Mouse (Mus musculus) layer of hippocampus, adult 8-10 months (tissue): Measurements from ENCODE around the gene Sun5. TPM values are rescaled to one million over a fixed set of nuclear protein-coding genes. Genes with fewer than 3 reads are reported as not detected.
"Not testable (repeated sequence)": the region's sequence is repeated elsewhere in the genome, so short reads cannot be mapped to it uniquely, and the experiment has no call there.

Experiments
- DNase-seq, 2 experiments: peaks; one replicate each; pipeline ENCODE4 v3.0.0; 2022; ENCODE audit warnings: low spot score in 2 of 2
- total RNA-seq, 4 experiments: library from RNA; stranded (reverse); gene quantifications; 2 replicates each; pipeline ENCODE4 v1.2.4; 2022

The Sun5 gene
- not detected for total RNA-seq

DNA sequence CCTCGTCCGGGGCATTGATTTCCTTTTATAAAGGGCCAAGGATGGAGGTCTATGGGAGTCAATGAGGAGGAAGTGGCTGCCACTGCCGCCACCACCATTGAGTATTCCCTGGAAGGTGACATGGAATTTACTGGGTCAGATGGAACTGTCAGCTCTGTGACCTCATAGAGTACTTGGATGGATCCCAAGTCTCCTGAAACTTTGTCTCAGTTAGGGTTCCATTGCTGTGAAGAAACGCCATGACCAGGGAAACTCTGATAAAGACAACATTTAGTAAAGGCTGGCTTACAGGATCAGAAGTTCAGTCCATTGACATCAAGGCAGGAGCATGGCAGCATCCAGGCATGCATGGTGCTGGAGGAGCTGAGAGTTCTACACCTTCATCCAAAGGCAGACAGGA, at the start of gene Sun5:
Gene Sun5, minus strand, starts transcription at position 101 of the 400 bp plus-strand sequence.
- no peak for DNase-seq

DNA sequence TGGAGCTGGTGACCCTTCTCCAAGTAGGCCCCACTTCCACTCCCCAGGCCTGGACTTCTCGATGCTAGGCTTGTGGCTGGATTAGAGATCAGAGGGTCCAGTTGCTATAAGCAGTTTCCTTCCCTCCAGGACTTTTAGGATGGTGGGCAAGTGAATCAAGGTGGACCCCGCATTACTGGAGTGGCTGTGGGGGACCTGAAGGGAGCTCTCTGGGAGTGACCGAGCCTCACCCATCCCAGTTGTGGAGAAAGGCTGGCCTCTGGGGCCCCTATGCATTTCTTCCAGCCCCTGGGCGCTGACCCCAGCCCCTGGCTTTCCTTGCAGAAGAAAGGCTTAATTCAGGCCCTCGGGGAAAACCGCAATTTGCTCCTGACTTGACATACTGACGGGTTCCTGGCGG, 47.0 kb upstream of the Sun5 start, which contains the start of gene Bpifb3:
Gene Bpifb3, plus strand, starts transcription at position 301 of the 400 bp plus-strand sequence.
- no peak for DNase-seq

DNA sequence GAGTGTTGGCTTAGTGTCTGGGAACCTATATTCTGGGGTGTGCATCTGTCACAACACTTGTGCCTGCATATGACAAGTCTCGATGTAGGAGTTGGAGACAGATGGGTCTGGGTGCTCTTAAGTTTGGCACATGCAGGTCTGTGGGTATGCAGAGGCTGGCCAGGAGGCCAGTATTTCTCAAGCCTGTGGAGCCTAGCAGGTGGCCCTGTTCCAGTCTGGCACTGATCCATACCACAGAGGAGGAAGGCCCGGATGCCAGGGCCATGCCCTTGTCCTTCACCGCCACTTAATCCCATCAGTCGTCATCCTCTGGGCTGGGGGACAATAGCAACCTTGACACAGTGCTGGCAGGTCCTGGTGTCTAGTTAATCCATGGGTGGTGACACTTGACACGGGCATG, 43.3 kb upstream of the Sun5 start:
- DNase-seq, result peak; percentile 14 to 29

DNA sequence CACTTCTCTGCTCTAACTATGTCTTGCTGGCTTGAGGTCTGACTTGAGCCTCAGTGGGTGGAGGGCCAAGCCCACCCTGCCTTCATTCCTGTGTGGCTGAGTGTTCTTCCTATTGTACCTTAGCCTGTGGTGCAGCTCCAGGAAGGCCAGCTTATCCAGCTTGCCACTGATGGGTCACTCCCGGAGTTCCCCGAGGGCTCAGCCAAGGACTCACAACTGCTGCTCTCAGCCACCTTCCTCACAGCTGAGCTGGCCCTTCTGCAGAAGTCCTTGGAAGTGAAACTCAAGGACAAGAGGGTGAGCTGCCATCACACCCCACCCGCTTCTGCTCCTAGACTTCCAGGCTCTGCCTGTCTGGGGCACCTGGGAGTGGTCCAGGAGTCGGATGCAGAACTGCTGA, 35.7 kb upstream of the Sun5 start:
- no peak for DNase-seq

DNA sequence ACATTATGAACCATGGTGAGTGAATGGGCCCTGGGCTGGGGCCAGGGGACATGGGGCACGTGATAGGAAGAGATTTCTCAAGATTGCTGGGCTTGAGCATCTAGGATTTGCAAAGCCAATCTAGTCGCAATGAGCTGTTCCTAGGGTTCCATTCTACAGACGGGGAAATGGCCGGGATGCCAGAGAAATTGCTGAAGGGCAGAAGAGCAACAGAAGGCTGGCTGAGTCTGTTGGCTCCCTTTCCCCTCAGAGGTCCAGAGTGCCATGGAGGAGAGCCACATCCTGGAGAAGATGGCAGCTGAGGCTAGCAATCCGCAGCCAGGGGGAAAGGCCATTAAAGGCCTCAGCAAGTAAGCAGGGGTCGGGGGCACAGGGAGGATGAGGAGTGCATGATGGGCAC, 31.8 kb upstream of the Sun5 start:
- no peak for DNase-seq

DNA sequence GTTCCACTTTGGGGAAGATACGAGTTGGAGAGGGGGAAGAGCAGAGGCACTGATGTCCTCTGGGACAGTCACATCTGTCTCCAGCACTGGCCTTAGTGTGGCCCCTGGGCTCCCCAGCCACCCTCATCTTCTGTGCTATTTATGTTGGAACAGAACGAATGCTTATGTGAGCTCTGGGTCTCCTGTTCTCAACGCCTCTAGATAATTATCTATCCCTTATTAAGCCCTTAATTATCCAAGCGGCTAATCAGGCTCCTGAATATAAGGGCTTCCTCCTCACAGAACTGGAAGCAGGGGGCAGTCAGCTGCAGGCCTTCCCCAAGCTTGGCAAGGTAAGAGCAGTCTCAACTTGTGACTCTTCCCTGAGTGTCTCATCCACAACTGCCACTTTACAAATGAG, 29.2 kb upstream of the Sun5 start, which contains the start of gene Bpifb6:
Gene Bpifb6, plus strand, starts transcription at position 301 of the 400 bp plus-strand sequence.
- DNase-seq, result no peak

DNA sequence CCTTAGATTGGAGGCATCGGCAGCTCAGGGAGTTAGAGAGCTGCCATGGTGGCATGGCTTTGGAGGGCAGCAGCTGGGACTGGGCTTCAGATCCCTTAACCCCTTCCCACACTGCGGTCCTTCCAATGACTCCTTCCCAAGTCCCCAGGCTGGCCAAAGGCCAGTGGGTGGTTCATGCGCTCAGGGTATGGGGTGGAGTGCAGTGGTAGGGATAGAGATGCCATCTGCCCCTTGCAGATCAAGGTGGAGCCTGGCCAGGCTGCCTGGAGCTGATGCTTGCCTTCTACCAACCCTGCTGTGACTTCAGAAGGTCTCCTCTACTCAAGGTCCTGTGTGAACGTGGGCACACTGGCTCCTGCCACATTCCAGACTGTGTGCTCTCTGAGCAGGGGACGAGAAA, 28.2 kb upstream of the Sun5 start:
- DNase-seq, result no peak

DNA sequence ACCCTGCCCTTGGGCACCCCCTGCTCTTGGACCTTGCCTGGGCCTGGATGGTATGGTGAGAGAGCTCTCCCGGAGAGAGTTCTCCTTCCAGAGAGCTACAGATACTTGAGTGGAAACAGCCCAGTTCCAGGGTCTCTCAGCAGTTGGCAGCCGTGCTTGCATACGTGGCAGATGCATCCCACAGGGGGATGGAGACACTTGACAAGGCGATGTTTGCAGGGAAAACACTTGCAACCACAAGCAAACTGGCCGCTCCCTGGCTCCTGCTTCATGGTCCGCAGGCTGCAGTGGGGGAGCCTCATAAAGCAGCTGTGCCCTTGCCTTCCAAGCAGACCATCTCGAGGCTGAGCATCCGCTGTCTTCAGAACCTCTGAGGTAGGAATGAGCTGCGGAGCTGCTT, 3.9 kb upstream of the Sun5 start, which contains the start of gene Bpifb2:
Gene Bpifb2, plus strand, starts transcription at position 301 of the 400 bp plus-strand sequence.
- DNase-seq, result no peak

DNA sequence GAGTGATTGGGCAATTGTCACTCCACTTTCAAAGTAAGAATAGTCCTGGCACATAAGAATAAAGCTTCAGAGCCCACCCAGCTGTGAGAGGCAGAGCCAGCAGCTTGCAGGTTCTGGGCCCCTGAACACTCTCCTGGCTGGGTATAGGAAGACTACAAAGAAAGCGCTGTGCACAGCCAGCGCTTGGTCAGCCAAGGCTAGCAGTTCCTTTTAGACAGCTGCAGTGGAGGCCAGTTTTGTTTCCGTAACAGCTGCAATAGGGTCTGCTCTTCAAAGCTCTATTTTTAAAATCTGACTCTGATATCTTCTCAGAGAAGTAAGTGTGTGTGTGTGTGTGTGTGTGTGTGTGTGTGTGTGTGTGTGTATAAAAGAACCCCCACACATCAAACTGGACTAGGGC, 8.9 kb downstream of the Sun5 start:
- DNase-seq, result no peak

DNA sequence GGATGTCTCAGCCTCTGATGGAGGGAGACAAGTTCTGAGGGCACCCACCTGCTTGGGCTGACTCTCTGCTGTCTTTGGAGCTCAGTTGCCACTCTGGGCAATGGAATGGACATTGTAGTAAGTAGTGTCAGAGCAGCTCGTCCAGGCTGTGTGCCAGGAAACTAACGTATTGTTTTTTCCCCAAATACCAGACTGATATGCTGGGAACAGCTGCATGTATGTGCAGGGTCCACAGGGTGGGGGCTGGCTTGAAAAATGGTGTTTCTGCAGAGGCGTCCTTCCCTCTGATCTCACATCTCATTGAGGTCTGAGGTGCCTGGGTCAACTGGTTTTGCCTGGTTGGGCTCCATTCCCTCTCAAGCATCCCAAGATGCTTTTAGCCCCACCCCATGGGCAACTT, 10.2 kb downstream of the Sun5 start:
- DNase-seq, result no peak

DNA sequence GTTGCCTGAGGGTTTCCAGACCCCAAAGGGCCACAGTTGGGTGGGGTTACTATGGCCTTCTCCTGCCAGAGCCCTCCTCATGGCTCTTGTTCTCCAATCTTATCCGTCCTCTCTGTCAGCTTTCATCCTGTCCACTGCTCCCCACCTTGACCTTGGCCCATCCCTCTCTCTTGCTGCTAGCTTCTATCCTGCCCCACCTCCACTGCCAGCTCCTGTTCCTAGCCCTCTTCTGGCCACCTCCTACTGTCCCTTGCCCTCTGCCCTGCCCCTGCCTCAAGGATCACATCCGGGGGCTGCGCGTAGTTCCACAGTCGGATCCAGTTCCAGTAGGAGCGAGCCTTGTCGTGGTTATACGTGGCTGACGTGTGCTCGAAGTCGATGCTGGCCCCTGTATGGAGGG, 10.6 kb downstream of the Sun5 start:
- no peak for DNase-seq

DNA sequence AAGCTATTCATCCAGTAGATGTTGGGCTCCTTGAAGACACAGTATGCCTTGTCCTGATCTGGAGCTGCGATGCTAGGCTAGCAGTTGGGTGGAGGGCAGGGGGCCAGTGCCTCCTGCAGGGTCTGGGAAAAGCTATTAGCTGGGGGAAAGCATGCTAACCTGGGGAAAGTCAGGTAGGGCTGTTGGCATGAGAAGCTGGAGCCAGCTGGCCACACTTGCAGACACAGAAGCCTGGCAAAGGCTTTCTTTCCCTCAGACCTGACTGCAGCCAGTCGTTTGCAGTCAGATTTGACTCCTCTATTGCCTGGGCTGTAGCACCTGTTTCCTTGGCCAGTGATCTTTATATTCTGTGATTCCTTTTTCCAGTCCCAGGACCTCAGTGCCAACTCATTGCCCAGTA, 11.3 kb downstream of the Sun5 start:
- no peak for DNase-seq

DNA sequence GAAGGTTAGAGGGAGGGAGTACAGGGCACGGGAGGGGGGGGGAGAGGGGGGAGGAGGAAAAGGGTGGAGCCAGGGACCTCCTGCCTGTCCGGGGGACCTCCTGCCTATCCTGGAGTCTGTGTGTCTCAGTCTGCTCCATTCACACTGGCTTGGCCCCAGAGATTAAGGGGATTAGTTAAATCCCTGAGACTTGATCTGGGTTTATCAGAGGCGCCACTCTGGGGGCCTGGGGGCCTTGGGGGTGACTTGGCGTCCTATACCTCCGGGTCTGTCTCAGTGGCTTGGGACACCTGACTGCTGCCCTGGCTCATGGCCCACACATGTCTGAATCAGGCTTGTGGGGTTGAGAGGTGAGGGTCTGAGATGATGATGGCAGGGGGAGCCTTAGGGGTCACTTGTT, 17.3 kb downstream of the Sun5 start:
- DNase-seq, result no peak

DNA sequence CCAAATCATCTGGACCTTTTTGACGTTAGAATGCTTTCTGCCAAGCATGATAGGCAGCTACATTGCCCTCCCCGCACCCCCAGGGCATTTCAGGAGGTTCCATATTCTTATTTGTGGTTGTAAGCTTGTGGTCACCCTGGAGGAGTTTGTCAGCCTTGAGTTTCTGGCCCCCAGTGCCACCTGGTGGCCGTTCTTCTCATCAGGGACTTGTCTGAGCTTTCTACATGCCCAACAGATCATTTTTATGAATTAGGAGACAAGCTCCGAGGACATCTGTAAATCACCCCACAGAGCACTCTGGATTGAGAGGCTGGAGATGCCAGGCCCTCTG, 19.9 kb downstream of the Sun5 start:
- DNase-seq, result peak in 1 of 2 experiments; percentile 60

DNA sequence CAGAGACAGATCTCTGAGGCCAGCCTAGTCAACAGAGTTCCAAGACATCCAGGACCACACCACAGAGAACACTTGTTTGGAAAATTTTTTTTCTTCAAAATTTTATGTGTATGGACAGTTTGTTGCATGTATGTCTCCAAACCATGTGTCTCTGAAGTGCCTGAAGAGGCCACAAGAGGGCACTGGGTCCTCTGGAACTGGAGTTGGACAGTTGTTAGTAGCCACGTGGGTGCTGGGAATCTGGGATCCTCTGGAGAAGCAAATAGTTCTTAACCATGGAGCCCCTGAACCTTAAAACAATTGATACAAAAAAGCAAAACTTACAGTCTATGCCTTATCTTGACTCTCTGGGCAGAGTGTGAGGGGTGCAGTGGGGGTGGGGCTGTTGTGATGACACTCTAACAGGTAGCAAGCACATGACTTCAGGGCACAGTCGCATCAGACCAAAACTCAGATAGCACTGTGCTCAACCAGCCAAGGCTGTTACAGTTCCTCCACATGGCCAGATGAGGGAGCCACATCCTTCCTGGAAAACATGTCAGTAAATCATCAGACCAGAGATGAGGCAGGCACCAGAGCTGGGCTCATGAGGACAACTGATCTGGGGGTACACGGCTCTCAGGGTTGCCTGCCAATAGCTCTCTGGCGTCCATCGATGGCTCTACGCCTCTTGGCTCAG, 20.4 kb downstream of the Sun5 start:
- DNase-seq, result no peak

DNA sequence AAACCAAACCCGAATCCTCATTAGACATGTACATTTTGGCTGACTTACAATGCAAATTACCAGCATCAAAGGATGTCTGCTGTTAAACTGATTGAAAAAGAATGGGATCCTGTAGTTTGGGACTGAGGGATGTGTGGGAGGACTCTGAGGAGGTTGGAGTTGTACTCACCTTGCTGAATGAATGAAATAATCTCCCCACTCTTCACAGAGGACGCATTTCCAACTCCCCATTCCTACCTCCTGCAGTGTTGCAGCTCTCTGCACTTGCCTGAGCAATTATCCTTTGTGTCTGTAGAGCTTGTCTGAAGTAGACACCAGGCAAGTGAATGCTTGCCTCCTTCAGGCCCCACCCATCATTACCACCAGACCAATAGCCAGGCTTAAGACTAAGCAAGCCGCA, 22.5 kb downstream of the Sun5 start:
- no peak for DNase-seq

DNA sequence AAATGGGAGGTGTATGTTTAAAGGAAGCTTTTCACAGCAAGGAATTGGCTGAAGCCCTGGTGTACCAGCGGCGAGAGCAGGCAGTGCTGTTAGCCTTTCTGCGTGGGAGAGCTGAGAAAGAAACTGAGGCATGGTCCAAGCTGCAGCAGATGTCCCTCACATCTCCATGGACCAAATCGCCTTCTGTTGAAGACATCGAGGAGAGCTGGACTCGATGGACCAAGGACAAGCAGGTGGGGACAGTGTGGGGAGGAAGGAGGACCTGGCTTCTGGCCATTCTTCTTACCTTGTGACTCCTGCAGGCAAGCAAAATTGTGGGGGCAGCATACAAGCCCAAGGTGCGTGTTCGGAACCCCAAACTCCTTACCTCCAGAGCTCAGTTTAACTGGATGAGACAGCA, 28.0 kb downstream of the Sun5 start:
- DNase-seq, result no peak

DNA sequence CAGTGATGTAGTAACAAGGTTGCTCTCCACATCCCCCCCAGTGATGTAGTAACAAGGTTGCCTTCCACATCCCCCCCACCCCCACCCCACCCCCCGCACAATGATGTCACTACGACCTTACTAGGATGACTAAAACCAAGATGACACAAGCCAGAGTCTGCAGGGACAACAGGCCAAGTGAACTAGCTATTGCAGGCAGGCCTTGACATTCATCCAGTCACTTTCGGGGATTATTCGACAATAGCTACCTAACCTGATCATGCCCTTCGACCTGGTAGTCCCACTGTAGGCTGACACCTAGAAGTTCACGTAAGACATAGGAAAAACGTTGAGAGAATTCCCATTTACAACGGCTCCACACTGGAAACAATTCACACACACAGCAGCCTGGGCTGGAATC, 37.6 kb downstream of the Sun5 start:
- no peak for DNase-seq

DNA sequence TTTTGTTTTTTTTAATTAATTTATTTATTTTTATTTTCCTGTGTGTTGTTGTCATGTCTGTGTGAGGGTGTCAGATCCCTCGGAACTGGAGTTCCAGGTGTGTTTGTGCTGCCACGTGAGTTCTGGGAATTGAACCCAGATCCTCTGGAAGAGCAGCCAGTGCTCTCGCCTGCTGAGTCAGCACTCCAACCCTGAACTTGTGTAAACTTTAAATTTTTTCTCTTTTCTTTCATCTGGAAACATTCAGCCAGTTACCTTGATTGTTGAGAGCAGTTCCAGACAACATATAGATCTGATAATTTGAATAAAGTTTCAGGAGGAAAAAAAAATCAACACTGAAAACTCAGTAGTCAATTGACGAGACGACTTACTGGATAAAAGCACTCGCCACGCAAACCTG, 42.2 kb downstream of the Sun5 start:
- no peak for DNase-seq

DNA sequence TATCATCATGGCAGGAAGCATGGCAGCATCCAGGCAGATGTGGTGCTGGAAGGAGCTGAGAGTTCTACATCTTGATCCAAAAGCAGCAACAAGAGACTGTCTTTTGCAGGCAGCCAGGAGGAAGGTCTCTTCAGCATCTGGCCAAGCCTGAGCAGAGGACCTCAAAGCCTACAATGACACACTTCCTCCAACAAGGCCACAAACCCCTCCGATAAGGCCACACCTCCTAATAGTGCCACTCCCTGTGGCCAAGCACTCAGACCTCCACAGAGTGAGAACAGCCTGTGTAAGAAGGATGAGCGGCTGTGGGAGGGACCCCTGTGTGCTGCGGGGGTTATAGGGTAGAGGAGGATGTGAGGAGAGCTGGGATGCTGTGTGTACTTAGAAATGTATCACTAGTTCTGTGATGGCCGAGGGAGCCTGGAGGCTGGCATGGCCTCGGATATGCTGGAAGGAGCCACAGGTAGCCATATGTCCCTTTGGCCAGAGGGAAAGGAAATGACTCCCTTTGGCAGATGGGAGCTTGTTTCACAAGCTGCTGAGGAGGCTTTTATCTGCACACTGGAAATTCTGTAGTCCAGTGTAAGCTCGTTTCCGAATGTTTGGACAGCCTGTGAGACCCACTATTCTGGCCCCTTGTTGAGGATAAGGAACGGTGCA, 43.6 kb downstream of the Sun5 start:
- DNase-seq, result no peak

DNA sequence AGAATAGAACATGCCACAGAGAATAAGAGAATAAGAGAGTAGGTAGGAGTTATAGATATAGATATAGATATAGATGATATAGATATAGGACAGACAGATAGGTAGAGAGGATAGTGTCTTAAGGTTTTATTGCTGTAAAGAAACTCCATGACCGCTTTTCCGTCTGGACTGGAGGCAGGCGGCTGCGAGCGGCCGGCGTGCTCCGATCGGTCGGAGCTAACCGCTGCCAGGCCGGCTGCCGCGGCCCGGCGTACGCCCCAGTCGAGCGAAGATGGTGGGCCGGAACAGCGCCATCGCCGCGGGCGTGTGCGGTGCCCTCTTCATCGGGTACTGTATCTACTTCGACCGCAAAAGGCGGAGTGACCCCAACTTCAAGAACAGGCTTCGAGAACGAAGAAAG, 45.0 kb downstream of the Sun5 start:
- not testable (repeated sequence) for DNase-seq

DNA sequence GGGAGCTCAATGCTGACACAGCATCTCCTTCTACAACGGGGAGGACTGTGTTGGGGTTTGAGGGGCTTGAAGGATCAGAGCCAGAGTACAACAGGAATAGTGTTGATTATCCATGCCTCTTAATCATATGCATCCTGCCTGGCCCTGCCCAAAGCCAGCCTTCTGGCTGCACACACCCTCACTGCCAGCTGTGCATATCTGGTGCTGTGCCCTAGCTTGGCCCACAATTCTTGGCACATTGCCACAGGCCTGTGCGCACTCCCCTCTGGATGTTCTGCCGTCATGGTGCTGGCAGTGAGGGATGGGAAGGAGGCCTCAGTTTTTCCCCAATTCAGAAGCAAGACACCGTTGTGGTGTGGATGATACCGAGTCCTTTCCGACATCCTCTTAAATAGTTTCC, 46.3 kb downstream of the Sun5 start:
- DNase-seq, result no peak

DNA sequence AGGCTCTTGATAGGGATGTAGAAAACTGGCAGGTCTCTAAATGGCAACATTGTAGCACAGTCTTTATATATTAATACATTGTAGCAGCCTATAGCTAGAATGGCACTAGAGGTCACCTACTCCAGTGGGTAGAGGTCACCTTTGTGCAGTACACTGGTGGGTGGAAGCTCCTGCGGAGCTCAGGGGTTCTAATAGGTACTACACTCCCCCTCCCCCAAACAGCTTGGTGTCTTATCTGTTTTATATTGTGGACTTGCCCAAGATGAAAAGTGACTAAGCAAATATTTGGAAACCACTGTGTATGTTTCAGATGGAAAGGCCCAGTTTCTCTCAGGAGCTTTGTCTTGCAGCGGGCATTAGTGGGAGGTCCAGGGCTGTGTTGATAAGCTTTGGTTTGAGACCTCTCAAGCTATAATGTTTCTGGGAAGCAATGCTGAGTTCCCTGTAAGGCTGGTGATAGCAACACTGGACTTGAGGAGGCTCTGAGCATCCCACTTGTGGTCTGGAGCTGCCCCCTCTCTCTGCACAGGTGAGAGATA, 48.8 kb downstream of the Sun5 start:
- no peak for DNase-seq
